Mouse (Mus musculus) CH12.LX (cell line): Measurements from ENCODE around the gene Ank3. TPM values are rescaled to one million over a fixed set of nuclear protein-coding genes. Genes with fewer than 3 reads are reported as not detected.

Experiments
- DNase-seq: peaks from one replicate; pipeline ENCODE4 v3.0.0-alpha.2; 2013; ENCODE audit errors: extremely low read depth
- H3K27ac ChIP-seq: 2 replicates; pipeline ENCODE4 v1.5.1; 2012; ENCODE audit warnings: low read depth, mild to moderate bottlenecking, control low read depth, moderate library complexity; ENCODE audit not compliant: insufficient read depth
- H3K27me3 ChIP-seq: replicated peaks from 2 replicates; pipeline ENCODE3; 2012; ENCODE audit warnings: inconsistent platforms
- H3K36me3 ChIP-seq, 2 experiments: replicated peaks in 1 of 2; 2 replicates each; pipeline versions ENCODE3 to v1.6.1; 2012; ENCODE audit warnings: inconsistent platforms in 1 of 2, low read length in 1 of 2, mild to moderate bottlenecking in 1 of 2, mixed read lengths in 1 of 2, moderate library complexity in 1 of 2; ENCODE audit not compliant: control insufficient read depth in 1 of 2, insufficient read depth in 1 of 2
- H3K4me1 ChIP-seq, 2 experiments: 2 replicates each; pipeline ENCODE4 v1.6.1; 2012; ENCODE audit warnings: inconsistent platforms in 1 of 2, moderate library complexity in 1 of 2; ENCODE audit not compliant: insufficient read depth in 2 of 2, control insufficient read depth in 1 of 2
- H3K4me2 ChIP-seq: 2 replicates; pipeline ENCODE4 v1.6.1; 2012; ENCODE audit warnings: low read depth, mild to moderate bottlenecking, control low read depth; ENCODE audit not compliant: poor library complexity, insufficient read depth, severe bottlenecking
- H3K4me3 ChIP-seq, 3 experiments: fragments of 150-350 bp in 1 of 3; sonication (generic) in 1 of 3; replicated peaks in 1 of 3; 2 replicates each; pipeline versions ENCODE3 to v1.5.1; 2011 to 2012; ENCODE audit warnings: low read depth in 2 of 3, low read length in 2 of 3, mild to moderate bottlenecking in 2 of 3, moderate library complexity in 2 of 3, control low read depth in 1 of 3, improper control_type of control experiment in 1 of 3, inconsistent platforms in 1 of 3, mixed read lengths in 1 of 3; ENCODE audit not compliant: poor library complexity in 1 of 3
- H3K79me2 ChIP-seq: replicated peaks from 2 replicates; pipeline ENCODE4 v1.6.1; 2012; ENCODE audit warnings: mild to moderate bottlenecking, moderate library complexity; ENCODE audit not compliant: control insufficient read depth, poor library complexity, insufficient read depth, severe bottlenecking; ENCODE audit errors: extremely low read depth
- H3K9ac ChIP-seq: 2 replicates; pipeline ENCODE4 v1.6.1; 2012; ENCODE audit warnings: low read depth, mild to moderate bottlenecking, control low read depth, moderate library complexity; ENCODE audit not compliant: insufficient read depth
- H3K9me3 ChIP-seq: replicated peaks from 2 replicates; pipeline ENCODE3; 2012; ENCODE audit warnings: low read length, inconsistent platforms, mixed read lengths
- BHLHE40 ChIP-seq: IDR thresholded peaks from 2 replicates; pipeline ENCODE4 v1.6.1; 2011; ENCODE audit warnings: mild to moderate bottlenecking, low read depth, low read length, improper control_type of control experiment
- CHD2 ChIP-seq: IDR thresholded peaks from 2 replicates; pipeline ENCODE4 v1.6.1; 2011; ENCODE audit warnings: low read length, improper control_type of control experiment
- CTCF ChIP-seq, 2 experiments: IDR thresholded peaks in 1 of 2; conservative IDR thresholded peaks in 1 of 2; 2 replicates each; pipeline ENCODE4 v1.5.1; 2011 to 2012; ENCODE audit warnings: low read depth in 2 of 2, low read length in 2 of 2, improper control_type of control experiment in 1 of 2, inconsistent platforms in 1 of 2, mild to moderate bottlenecking in 1 of 2, moderate library complexity in 1 of 2
- EP300 ChIP-seq: IDR thresholded peaks from 2 replicates; pipeline ENCODE4 v1.6.1; 2011; ENCODE audit warnings: low read length, improper control_type of control experiment
- ETS1 ChIP-seq: conservative IDR thresholded peaks from 2 replicates; pipeline ENCODE4 v1.6.1; 2012; ENCODE audit warnings: low read depth, mild to moderate bottlenecking, inconsistent platforms, low read length, improper control_type of control experiment, moderate library complexity
- IRF4 ChIP-seq: IDR thresholded peaks from 2 replicates; pipeline ENCODE4 v1.6.1; 2014; ENCODE audit warnings: low read depth, mild to moderate bottlenecking, inconsistent platforms, low read length, improper control_type of control experiment
- JUN ChIP-seq: IDR thresholded peaks from 2 replicates; pipeline ENCODE4 v1.6.1; 2011; ENCODE audit warnings: low read depth, mild to moderate bottlenecking, low read length, improper control_type of control experiment, moderate library complexity; ENCODE audit not compliant: insufficient read depth
- JUND ChIP-seq: conservative IDR thresholded peaks from 2 replicates; pipeline ENCODE4 v1.6.1; 2011; ENCODE audit warnings: low read depth, low read length, improper control_type of control experiment
- MAFK ChIP-seq: IDR thresholded peaks from 2 replicates; pipeline ENCODE4 v1.6.1; 2011; ENCODE audit warnings: low read length, improper control_type of control experiment; ENCODE audit not compliant: insufficient replicate concordance
- MEF2A ChIP-seq: IDR thresholded peaks from 2 replicates; pipeline ENCODE4 v1.6.1; 2014; ENCODE audit warnings: low read depth, mild to moderate bottlenecking, inconsistent platforms, low read length, improper control_type of control experiment, borderline replicate concordance
- MYC ChIP-seq: IDR thresholded peaks from 2 replicates; pipeline ENCODE4 v1.6.1; 2011; ENCODE audit warnings: low read depth, mild to moderate bottlenecking, improper control_type of control experiment, low read length
- PAX5 ChIP-seq: IDR thresholded peaks from 2 replicates; pipeline ENCODE4 v1.6.1; 2012; ENCODE audit warnings: low read length, inconsistent platforms, mixed read lengths
- RAD21 ChIP-seq: IDR thresholded peaks from 2 replicates; pipeline ENCODE4 v1.6.1; 2011; ENCODE audit warnings: low read depth, mild to moderate bottlenecking, low read length, improper control_type of control experiment, moderate library complexity
- RCOR1 ChIP-seq: conservative IDR thresholded peaks from 2 replicates; pipeline ENCODE4 v1.6.1; 2012; ENCODE audit warnings: low read depth, mild to moderate bottlenecking, inconsistent platforms, low read length, improper control_type of control experiment
- SIN3A ChIP-seq: IDR thresholded peaks from 2 replicates; pipeline ENCODE4 v1.6.1; 2012; ENCODE audit warnings: low read length, improper control_type of control experiment, inconsistent platforms
- TBP ChIP-seq: conservative IDR thresholded peaks from 2 replicates; pipeline ENCODE4 v1.6.1; 2011; ENCODE audit warnings: low read depth, low read length, improper control_type of control experiment
- TCF12 ChIP-seq: IDR thresholded peaks from 2 replicates; pipeline ENCODE4 v1.6.1; 2014; ENCODE audit warnings: low read depth, mild to moderate bottlenecking, inconsistent platforms, low read length, improper control_type of control experiment
- UBTF ChIP-seq: IDR thresholded peaks from 2 replicates; pipeline ENCODE4 v1.6.1; 2012; ENCODE audit warnings: low read depth, mild to moderate bottlenecking, inconsistent platforms, low read length, improper control_type of control experiment, moderate library complexity
- ZC3H11A ChIP-seq: IDR thresholded peaks from 2 replicates; pipeline ENCODE4 v1.6.1; 2012; ENCODE audit warnings: low read depth, mild to moderate bottlenecking, inconsistent platforms, low read length, improper control_type of control experiment
- ZMIZ1 ChIP-seq: IDR thresholded peaks from 2 replicates; pipeline ENCODE4 v1.6.1; 2012; ENCODE audit warnings: low read depth, mild to moderate bottlenecking, inconsistent platforms, low read length, improper control_type of control experiment
- dilution Hi-C: fragments of 300-500 bp; cut with MboI; formaldehyde crosslinking; loops from 2 replicates; pipeline ENCODE4 v1.14.3; 2020; ENCODE audit warnings: low sequenced_read_pairs; ENCODE audit not compliant: extremely low pct_unique_long_range_greater_than_20kb, extremely low pct_ligation_motif_present
- in situ Hi-C: fragments of 300-500 bp; cut with MboI; formaldehyde crosslinking; loops from 3 replicates; pipeline ENCODE4 v1.14.3; 2019; ENCODE audit warnings: low sequenced_read_pairs, low pct_ligation_motif_present, low pct_unique_long_range_greater_than_20kb, mixed read lengths
- polyA plus RNA-seq: library from polyadenylated mRNA; unstranded; fragments of >175 nt; gene quantifications from 2 replicates; pipeline ENCODE4 v1.2.1, GENCODE M21; 2012; ENCODE audit warnings: low read depth; ENCODE audit not compliant: insufficient read length
- total RNA-seq, 2 experiments: library from RNA; depleted of rRNA; stranded (reverse); fragments of 300-350 nt in 1 of 2; fragments of >200 nt in 1 of 2; gene quantifications; 2 replicates each; pipeline ENCODE4 v1.2.3; 2012 to 2014

Ank3 gene
- total and polyA plus RNA-seq, 3 experiments = 4.7 to 8.3 (median 6.2) TPM

- Histone ChIP-seq H3K9ac (no peak overlapping the region), H3K27ac (no peak overlapping the region), H3K4me2 (no peak overlapping the region), H3K79me2 (no peaks in the 10 kb centered on the region), H3K27me3 (no peaks in the 10 kb centered on the region), H3K4me3 (no peak overlapping the region), H3K4me1 (peaks cover 4 to 25% of the 10 kb centered on the region in 2 experiments), H3K36me3 (peaks cover 0 to 21% of the 10 kb centered on the region in 2 experiments), H3K9me3 (no peaks in the 10 kb centered on the region)
- DNase-seq = no peak
- dilution Hi-C loops (no loop called here), in situ Hi-C loops (no loop called here)
- TF ChIP-seq UBTF (no peak), BHLHE40 (no peak), RCOR1 (no peak), CTCF (conservative IDR thresholded peaks at IDR 0.05 in 1 of 2, IDR thresholded peaks at IDR 0.05 in 1 of 2; ENCODE audit: low read depth in 2 of 2, low read length in 2 of 2) (no peak), TCF12 (no peak), PAX5 (no peak), TBP (no peak), SIN3A (no peak), ZMIZ1 (no peak), MYC (no peak), RAD21 (no peak), CHD2 (no peak), ETS1 (no peak), ZC3H11A (no peak)
Measured at GRCm38 (mm10) chr10:69952316-69952715, 553.7 kb downstream of the Ank3 start.

DNA sequence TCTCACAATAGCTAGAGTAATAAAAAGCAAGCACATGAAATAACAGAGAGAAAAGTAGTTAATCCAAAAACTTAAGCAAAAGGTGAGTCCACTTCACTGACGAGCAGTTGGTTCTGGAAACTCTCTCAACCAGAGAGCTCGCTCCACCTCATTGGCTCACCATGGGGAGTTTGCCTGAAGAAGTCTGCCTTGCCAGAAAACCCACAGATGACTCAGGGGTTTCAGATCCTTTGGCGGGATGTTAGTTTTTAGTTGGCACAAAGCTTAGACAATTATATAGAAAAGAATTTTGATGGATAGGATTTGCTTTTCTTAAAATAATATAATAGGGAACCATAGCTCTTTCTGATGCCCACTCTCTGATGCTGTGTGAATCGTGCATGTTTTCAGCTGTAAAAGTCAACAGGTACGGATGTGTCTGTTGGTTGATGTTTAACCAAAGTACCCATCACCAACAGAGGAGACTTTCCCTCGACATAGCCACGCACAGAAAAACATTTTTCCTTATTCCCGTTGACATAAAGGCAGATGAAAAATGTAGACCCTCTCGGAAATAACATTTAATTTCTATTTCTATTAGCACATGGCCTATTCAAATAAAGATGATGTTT lies 556.2 kb downstream of the Ank3 start:
- no peaks in the 10 kb centered on the region for H3K9me3 ChIP-seq
- no peaks in the 10 kb centered on the region for H3K79me2 ChIP-seq
- no peak overlapping the region for H3K4me3 ChIP-seq
- H3K36me3 ChIP-seq = peaks cover 0 to 29% of the 10 kb centered on the region in 2 experiments
- in situ Hi-C loops = no loop called here
- H3K4me1 ChIP-seq = peaks cover 4 to 25% of the 10 kb centered on the region in 2 experiments
- peak; percentile 77 for DNase-seq
- 0 out of 2 replicates have a peak overlapping the region, but pooled peaks have one; percentile 0 for H3K4me2 ChIP-seq
- dilution Hi-C loops = no loop called here
- no peak overlapping the region for H3K9ac ChIP-seq
- H3K27ac ChIP-seq = no peak overlapping the region
- no peaks in the 10 kb centered on the region for H3K27me3 ChIP-seq
- TF ChIP-seq IRF4 = peak; percentile 85
- 0 out of 2 replicates have a peak, but pooled peaks have one; percentile 47 for TF ChIP-seq MAFK
- peak; percentile 73 for TF ChIP-seq JUN
- no peak for TF ChIP-seq ZC3H11A
- peak; percentile 49; the same call in 1 of the 2 replicates for TF ChIP-seq ETS1
- TF ChIP-seq EP300 = peak; percentile 91
- TF ChIP-seq MEF2A = no peak
- 0 out of 2 replicates have a peak, but pooled peaks have one; percentile 42 for TF ChIP-seq RCOR1
- TF ChIP-seq JUND = peak; percentile 79
- TF ChIP-seq BHLHE40 = peak; percentile 30; the same call in 1 of the 2 replicates
